Mouse (Mus musculus): ENCODE results near the gene Mterf1b.

DNA sequence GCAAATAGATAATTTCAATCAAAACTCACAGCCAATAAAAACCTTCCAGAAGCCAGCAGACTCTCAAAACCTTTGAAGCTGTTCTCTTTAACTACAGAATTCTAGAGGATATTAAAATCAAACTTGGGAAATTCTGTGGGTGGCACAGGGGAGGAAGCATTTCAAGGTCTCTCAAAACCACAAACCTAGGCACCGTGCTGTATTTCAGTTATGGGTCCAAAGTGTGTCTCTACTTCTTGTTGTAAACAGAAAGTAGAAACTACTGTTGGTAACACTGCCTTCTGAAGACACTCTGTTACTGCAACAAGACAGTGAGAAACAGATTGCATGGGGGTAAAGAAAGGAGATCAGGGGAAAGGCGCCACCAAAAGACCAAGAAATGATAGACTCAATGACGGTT lies 52.8 kb downstream of the Mterf1b start:
- TF ChIP-seq POLR2A (IDR thresholded peaks at IDR 0.05; ENCODE audit: borderline replicate concordance, control insufficient read depth, low read depth, low read length) (no peak), CTCF (IDR thresholded peaks at IDR 0.05; ENCODE audit: control insufficient read depth, insufficient read depth, low read length) (no peak)

All from bone marrow, adult 2 months (tissue).